Mouse (Mus musculus) midbrain, embryonic 14.5 days (tissue): ENCODE measurements around the gene Thumpd2. TPM values are rescaled to one million over a fixed set of nuclear protein-coding genes. Genes with fewer than 3 reads are reported as not detected.

ENCODE experiments used
- ATAC-seq: fragments of 200-750 bp; cut with Nextera tagmentation; 2 replicates; pipeline ENCODE4 v1.8.0; 2017; ENCODE audit warnings: moderate number of reproducible peaks, moderate library complexity; ENCODE audit not compliant: low FRiP score, low TSS enrichment
- DNase-seq: peaks from one replicate; pipeline ENCODE4 v3.0.0-alpha.2; 2015
- H3K27ac ChIP-seq: fragments of 300-500 bp; sonication (generic); replicated peaks from 2 replicates; pipeline ENCODE4 v1.5.1; 2014; ENCODE audit warnings: mild to moderate bottlenecking, low read depth, low read length, moderate library complexity
- H3K27me3 ChIP-seq: fragments of 300-500 bp; sonication (generic); 2 replicates; pipeline ENCODE4 v1.6.1; 2014; ENCODE audit warnings: low read length, control low read depth, mixed read lengths; ENCODE audit not compliant: control insufficient read depth, insufficient read depth
- H3K36me3 ChIP-seq: fragments of 300-500 bp; sonication (generic); 2 replicates; pipeline ENCODE4 v1.6.1; 2014; ENCODE audit warnings: low read length, control low read depth; ENCODE audit not compliant: control insufficient read depth, insufficient read depth
- H3K4me1 ChIP-seq: fragments of 300-500 bp; sonication (generic); 2 replicates; pipeline ENCODE4 v1.6.1; 2014; ENCODE audit warnings: mild to moderate bottlenecking, antibody characterized with exemption, low read length, control low read depth; ENCODE audit not compliant: control insufficient read depth, insufficient read depth
- H3K4me2 ChIP-seq: fragments of 300-500 bp; sonication (generic); 2 replicates; pipeline ENCODE4 v1.6.1; 2014; ENCODE audit warnings: mild to moderate bottlenecking, low read length, moderate library complexity
- H3K4me3 ChIP-seq: fragments of 300-500 bp; sonication (generic); replicated peaks from 2 replicates; pipeline ENCODE4 v1.5.1; 2014; ENCODE audit warnings: low read depth, low read length
- H3K9ac ChIP-seq: fragments of 300-500 bp; sonication (generic); replicated peaks from 2 replicates; pipeline ENCODE4 v1.6.1; 2014; ENCODE audit warnings: mild to moderate bottlenecking, low read length, moderate library complexity
- H3K9me3 ChIP-seq: fragments of 300-500 bp; sonication (generic); 2 replicates; pipeline ENCODE4 v1.6.1; 2016; ENCODE audit warnings: low read length, control low read depth, mixed read lengths; ENCODE audit not compliant: control insufficient read depth
- WGBS: fragments of 180-500 bp; shearing (Covaris S2); extraction: QIAGEN DNeasy Blood & Tissue Kit; methylation state at CpG from one replicate; pipeline ENCODE4 v1.1.7; 2014; 5-methylcytosine and 5-hydroxymethylcytosine counted together
- polyA plus RNA-seq: library from polyadenylated mRNA; unstranded; fragments of >200 nt; fragmentation: Nextera tagmentation; extraction: Ambion mirVana; gene quantifications from 2 replicates; pipeline ENCODE4 v1.2.1, GENCODE M21; 2014

The Thumpd2 gene
- polyA plus RNA-seq, 1 experiment from 2014 or later = 9.1 TPM

DNA sequence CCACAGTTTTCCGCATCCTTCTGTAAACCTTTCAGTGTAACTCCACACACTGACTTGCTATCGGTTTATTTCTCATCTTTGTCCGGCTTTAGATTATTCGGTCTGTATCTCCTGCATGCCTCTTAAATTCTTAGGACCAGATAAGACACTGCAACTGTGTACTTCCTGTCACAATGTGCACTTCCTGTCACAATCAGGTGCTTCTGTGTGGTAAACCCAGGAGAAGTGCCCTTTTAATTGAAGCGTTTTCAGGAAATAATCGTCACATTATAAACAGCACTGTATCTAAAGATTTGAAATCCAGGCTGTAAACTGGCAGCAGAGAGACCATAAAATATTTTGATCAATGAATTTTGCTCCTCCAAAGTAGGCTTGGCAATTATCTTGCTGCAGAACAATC, 19.8 kb downstream of the Thumpd2 start:
- DNase-seq (no peak), ATAC-seq (no peak)
- H3K4me1 ChIP-seq = no peaks in the 10 kb centered on the region
- no peak overlapping the region for H3K9ac ChIP-seq
- H3K27me3 ChIP-seq = no peaks in the 10 kb centered on the region
- no peaks in the 10 kb centered on the region for H3K9me3 ChIP-seq
- WGBS = 96% methylated on average over 6 of the region's 6 CpGs
- H3K4me2 ChIP-seq = no peak overlapping the region
- H3K4me3 ChIP-seq = no peak overlapping the region
- peaks cover 16% of the 10 kb centered on the region; the same call in 1 of the 2 replicates for H3K36me3 ChIP-seq
- no peak overlapping the region for H3K27ac ChIP-seq

GRCm38 (mm10) chr17:81044356-81044755, 20.5 kb downstream of the Thumpd2 start:
- no peak overlapping the region for H3K4me3 ChIP-seq
- WGBS = 65% methylated on average over 3 of the region's 3 CpGs
- peaks cover 21% of the 10 kb centered on the region for H3K36me3 ChIP-seq
- H3K9me3 ChIP-seq = no peaks in the 10 kb centered on the region
- H3K27me3 ChIP-seq = no peaks in the 10 kb centered on the region
- no peak overlapping the region for H3K27ac ChIP-seq
- ATAC-seq (no peak), DNase-seq (peak; percentile 12)
- no peaks in the 10 kb centered on the region for H3K4me1 ChIP-seq
- H3K9ac ChIP-seq = no peak overlapping the region
- H3K4me2 ChIP-seq = no peak overlapping the region

DNA sequence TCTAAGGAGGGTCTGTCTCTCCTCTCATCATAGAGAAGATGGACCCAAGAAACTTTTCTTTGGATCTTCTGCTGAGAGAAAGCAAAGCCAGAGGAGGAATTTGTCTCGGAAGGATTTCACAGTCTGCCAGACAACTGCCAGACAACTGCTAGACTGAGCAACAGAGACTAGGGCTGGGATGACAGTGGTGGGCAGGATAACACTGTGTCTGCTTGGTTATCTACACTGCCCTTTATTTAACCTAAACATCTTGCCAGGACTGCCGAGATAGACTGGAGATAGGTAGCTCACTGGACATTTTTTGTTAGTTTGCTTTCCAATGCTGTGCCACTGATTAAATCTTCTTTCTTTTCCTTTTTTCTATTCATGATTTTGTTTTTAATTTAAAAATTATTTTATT, 23.2 kb downstream of the Thumpd2 start:
- Histone ChIP-seq H3K4me3 (no peak overlapping the region), H3K9ac (no peak overlapping the region), H3K9me3 (no peaks in the 10 kb centered on the region), H3K4me1 (no peaks in the 10 kb centered on the region), H3K4me2 (no peak overlapping the region), H3K36me3 (peaks cover 32% of the 10 kb centered on the region), H3K27me3 (no peaks in the 10 kb centered on the region), H3K27ac (no peak overlapping the region)
- DNase-seq (no peak), ATAC-seq (no peak)
- 91% methylated on average over 2 of the region's 2 CpGs for WGBS

GRCm38 (mm10) chr17:81038707-81039408, 26.0 kb downstream of the Thumpd2 start:
- no peak for ATAC-seq
- WGBS = 93% methylated on average over 2 of the region's 2 CpGs
- no peak overlapping the region for H3K4me3 ChIP-seq
- DNase-seq = no peak
- H3K4me2 ChIP-seq = no peak overlapping the region
- H3K27ac ChIP-seq = no peak overlapping the region
- peaks cover 38% of the 10 kb centered on the region for H3K36me3 ChIP-seq
- no peak overlapping the region for H3K9ac ChIP-seq
- no peaks in the 10 kb centered on the region for H3K27me3 ChIP-seq
- H3K9me3 ChIP-seq = no peaks in the 10 kb centered on the region
- no peaks in the 10 kb centered on the region for H3K4me1 ChIP-seq

DNA sequence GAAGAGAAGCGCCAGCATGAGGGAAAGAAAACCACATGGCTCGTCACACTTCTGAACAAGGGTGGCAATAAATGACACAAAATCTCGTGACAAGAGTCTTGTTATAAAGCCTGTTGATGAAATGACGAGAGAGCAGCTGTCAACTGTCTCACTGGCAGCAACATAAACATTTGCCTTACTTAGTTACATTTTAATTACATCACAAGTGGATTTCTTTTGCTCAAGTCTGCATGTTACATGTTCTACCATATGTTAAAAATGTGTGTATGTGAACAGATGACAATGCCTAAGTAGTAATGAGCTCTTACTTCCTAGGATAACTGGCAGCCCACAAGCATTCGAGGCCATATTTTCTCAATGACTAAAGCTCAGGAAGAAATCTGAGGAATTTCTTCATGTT, 29.5 kb downstream of the Thumpd2 start:
- Histone ChIP-seq H3K36me3 (peaks cover 30% of the 10 kb centered on the region), H3K9ac (no peak overlapping the region), H3K4me2 (no peak overlapping the region), H3K4me3 (no peak overlapping the region), H3K27me3 (no peaks in the 10 kb centered on the region), H3K9me3 (no peaks in the 10 kb centered on the region), H3K27ac (no peak overlapping the region), H3K4me1 (no peaks in the 10 kb centered on the region)
- ATAC-seq = no peak
- 89% methylated on average over 5 of the region's 5 CpGs for WGBS
- DNase-seq = no peak

GRCm38 (mm10) chr17:81032957-81033356, 31.9 kb downstream of the Thumpd2 start:
- Histone ChIP-seq H3K4me1 (no peaks in the 10 kb centered on the region), H3K4me3 (no peak overlapping the region), H3K9ac (no peak overlapping the region), H3K27ac (no peak overlapping the region), H3K4me2 (no peak overlapping the region), H3K36me3 (peaks cover 22% of the 10 kb centered on the region), H3K27me3 (no peaks in the 10 kb centered on the region), H3K9me3 (no peaks in the 10 kb centered on the region)
- 81% methylated on average over 2 of the region's 2 CpGs for WGBS
- DNase-seq (no peak), ATAC-seq (no peak)

DNA sequence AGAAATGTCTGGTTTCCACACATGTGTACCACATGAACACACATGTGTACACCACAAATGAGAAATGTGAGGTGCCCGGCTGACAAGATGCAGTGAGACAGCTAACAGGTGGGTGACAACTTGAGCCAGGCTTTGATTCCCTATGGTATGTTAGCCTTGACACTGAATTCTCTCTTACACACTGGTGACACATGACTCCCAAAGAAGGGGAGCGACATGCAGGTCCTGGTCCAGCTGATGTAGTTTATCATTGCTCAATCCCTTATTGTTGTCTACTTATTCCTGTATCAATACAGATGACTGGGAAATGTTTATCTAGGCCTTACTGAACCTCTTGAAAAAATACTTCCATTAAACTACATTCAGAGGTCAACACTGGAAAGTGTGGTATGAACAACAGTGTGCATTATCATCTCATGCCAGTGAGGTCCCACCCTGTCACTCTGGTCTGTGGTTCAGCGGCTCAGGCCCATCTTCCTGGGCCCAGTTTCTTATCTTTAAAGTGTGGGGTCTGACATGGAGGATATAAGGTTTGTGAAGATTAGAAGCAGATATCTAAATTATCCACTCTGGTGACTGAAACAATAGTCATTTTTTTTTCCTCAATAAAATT, 32.9 kb downstream of the Thumpd2 start:
- Histone ChIP-seq H3K4me1 (no peaks in the 10 kb centered on the region), H3K4me2 (no peak overlapping the region), H3K4me3 (no peak overlapping the region), H3K9me3 (no peaks in the 10 kb centered on the region), H3K36me3 (peaks cover 19% of the 10 kb centered on the region), H3K9ac (no peak overlapping the region), H3K27me3 (no peaks in the 10 kb centered on the region), H3K27ac (no peak overlapping the region)
- WGBS = 94% methylated on average over 3 of the region's 3 CpGs
- DNase-seq = no peak
- ATAC-seq = no peak

DNA sequence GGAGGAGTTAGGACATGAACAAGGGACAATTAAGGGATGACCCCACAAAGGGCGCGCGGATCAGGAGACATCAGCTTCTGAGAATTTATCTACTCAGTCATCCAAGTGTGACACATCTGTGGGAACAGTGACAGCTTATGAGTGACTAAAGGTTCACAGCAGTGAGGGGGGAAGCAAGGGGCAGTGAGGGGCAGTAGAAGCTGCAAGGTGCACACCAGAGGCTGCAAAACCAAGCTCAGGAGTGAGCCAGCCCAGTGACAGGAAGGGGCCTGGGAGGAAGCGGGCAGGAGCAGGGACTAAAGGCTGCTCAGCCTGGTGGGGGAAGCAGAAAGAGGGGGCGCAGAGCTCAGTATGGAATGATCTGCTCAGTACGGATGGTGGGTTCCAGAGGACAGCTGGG, 37.6 kb downstream of the Thumpd2 start:
- Histone ChIP-seq H3K27ac (no peak overlapping the region), H3K27me3 (no peaks in the 10 kb centered on the region), H3K36me3 (peaks cover 18% of the 10 kb centered on the region), H3K4me1 (no peaks in the 10 kb centered on the region), H3K4me3 (no peak overlapping the region), H3K4me2 (no peak overlapping the region), H3K9ac (no peak overlapping the region), H3K9me3 (no peaks in the 10 kb centered on the region)
- 88% methylated on average over 6 of the region's 6 CpGs for WGBS
- ATAC-seq = no peak
- DNase-seq = no peak

DNA sequence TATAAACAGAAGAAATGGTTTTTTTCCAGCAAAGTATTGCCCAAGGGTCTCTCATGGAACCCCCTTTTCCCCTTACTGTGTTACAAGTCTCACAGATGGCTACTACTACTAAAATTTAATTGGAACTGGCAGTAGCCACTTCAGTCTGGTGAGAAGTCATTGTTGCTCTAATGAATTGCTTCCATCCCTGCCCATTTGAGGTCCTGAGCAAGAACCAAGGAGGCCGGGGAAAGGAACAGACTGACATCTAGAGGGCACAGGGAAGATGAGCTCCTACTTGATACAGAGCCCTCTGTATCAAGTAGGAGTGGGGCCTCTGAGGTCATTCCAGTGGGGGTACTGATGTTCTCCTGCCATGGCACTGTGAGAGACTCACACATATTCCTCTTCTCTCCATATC, 47.8 kb downstream of the Thumpd2 start:
- ATAC-seq = no peak; the same call in 1 of the 2 replicates
- H3K9ac ChIP-seq = no peak overlapping the region
- no peak overlapping the region for H3K27ac ChIP-seq
- no peaks in the 10 kb centered on the region for H3K27me3 ChIP-seq
- no peak overlapping the region for H3K4me2 ChIP-seq
- no peaks in the 10 kb centered on the region for H3K9me3 ChIP-seq
- H3K4me1 ChIP-seq = no peaks in the 10 kb centered on the region
- H3K36me3 ChIP-seq = no peaks in the 10 kb centered on the region
- 36% methylated on average over 1 of the region's 1 CpGs for WGBS
- no peak overlapping the region for H3K4me3 ChIP-seq
- peak; percentile 70 for DNase-seq
